Mouse (Mus musculus): ENCODE results near the gene Rhox1. TPM values are rescaled to one million over a fixed set of nuclear protein-coding genes. Genes with fewer than 3 reads are reported as not detected.
"Not testable (repeated sequence)": the region's sequence is repeated elsewhere in the genome, so short reads cannot be mapped to it uniquely, and the experiment has no call there.

Rhox1 gene
- polyA plus RNA-seq, 1 experiment = not detected

DNA sequence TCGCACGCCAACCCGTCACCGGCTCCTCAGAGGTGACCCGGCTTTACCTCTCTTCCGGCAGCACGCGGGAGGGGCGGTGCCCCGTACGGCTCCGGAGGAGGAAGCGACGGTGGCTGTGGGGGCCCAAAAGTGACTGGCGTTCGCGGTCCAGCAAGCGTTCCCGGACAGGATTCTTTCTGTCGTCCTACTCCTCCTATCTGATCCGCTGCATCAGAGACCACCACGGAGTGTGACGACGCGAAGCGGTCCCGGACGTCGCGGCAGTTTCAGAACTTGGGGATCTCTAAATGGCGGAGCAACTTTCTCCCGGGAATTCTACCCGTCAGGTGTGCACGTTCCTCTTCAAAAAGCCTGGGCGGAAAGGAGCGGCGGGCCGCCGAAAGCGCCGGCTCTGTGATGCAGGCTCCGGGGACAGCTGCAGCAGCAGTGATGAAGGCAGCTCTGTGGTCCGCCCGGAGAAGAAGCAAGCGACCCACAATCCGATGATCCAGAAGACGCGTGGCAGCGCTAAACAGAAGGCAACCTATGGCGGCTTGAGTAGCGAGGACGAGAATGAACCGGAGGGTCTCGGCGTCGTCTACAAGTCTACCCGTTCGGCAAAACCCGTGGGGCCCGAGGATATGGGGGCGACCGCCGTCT, 30.8 kb downstream of the Rhox1 start, which contains the start of the genes Ndufa1 and Rnf113a1:
Gene Ndufa1 (minus strand): TSS at position 59 of the 639 bp plus-strand sequence.
Gene Rnf113a1 (plus strand): TSS at position 141 of the 639 bp plus-strand sequence.
- Histone ChIP-seq H3K4me3 (ENCODE audit: extremely low read depth, insufficient read depth, insufficient read length) (peak within 1 kb of the TSS; percentile 96), H3K4me1 (ENCODE audit: control insufficient read depth, insufficient read depth, insufficient read length) (no peaks in the 10 kb centered on the region), H3K27me3 (ENCODE audit: control insufficient read depth, insufficient read depth, low read length) (no peaks in the 10 kb centered on the region), H3K27ac (ENCODE audit: insufficient read depth, low read length) (peak within 1 kb of the TSS; percentile 58; the same call in 1 of the 2 replicates), H3K36me3 (ENCODE audit: control insufficient read depth, insufficient read depth, low read length) (no peaks in the 10 kb centered on the region)
- 29% methylated on average over 63 of the region's 63 CpGs for WGBS
- DNase-seq (ENCODE audit: low read depth in 1 of 2, low spot score in 2 of 2) = peak; percentile 49 to 83
- TF ChIP-seq CTCF (IDR thresholded peaks at IDR 0.05; ENCODE audit: extremely low read depth, insufficient read depth, insufficient read length, insufficient replicate concordance) = no peak
- peak; percentile 7; the same call in 1 of the 2 replicates for TF ChIP-seq POLR2A (IDR thresholded peaks at IDR 0.05; ENCODE audit: low read depth, low read length)

DNA sequence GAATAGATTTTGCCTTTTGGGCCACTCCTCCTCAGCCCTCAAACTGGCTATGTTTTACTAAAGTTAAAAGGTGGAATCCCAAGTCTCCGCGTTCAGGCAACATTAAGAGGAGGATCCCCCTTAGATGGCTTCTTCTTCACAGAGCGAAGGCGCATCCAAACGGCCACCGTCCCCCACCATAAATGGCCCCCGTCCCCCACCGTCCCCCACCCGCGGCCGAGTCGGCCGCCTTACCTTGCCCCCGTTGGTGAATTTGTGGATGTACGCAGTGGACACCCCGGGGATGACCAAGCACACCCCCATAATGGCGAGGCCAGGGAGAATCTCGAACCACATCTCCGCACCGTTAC, 31.3 kb downstream of the Rhox1 start:
- DNase-seq (ENCODE audit: low read depth in 1 of 2, low spot score in 2 of 2) = no peak
- Histone ChIP-seq H3K36me3 (ENCODE audit: control insufficient read depth, insufficient read depth, low read length) (no peaks in the 10 kb centered on the region), H3K27me3 (ENCODE audit: control insufficient read depth, insufficient read depth, low read length) (no peaks in the 10 kb centered on the region), H3K4me3 (ENCODE audit: extremely low read depth, insufficient read depth, insufficient read length) (peak overlapping the region; percentile 96), H3K27ac (ENCODE audit: insufficient read depth, low read length) (peak overlapping the region; percentile 51; the same call in 1 of the 2 replicates), H3K4me1 (ENCODE audit: control insufficient read depth, insufficient read depth, insufficient read length) (no peaks in the 10 kb centered on the region)
- 35% methylated on average over 20 of the region's 20 CpGs for WGBS
- no peak for TF ChIP-seq POLR2A (IDR thresholded peaks at IDR 0.05; ENCODE audit: low read depth, low read length)
- TF ChIP-seq CTCF (IDR thresholded peaks at IDR 0.05; ENCODE audit: extremely low read depth, insufficient read depth, insufficient read length, insufficient replicate concordance) = no peak

DNA sequence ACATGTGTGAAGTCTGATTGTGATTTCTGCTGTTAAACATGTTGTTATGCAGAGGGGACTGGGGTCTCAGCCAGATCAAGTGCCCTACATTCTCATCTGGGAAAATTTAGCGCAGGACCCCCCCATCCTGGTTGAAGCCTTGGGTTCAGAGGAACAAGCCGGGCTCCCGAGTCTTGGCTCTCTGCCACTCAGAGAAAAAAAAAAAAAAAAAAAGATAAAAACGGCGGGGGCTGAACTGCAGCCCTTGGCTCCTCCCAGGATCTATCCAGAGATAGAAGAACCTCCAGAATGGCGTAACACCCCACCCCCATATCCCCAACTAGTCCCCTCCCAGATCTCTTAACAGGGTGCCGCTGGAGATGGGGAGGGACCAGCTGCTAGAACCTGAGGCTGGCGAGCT, 37.7 kb downstream of the Rhox1 start:
- H3K27me3 ChIP-seq (ENCODE audit: control insufficient read depth, insufficient read depth, low read length); H3K4me1 ChIP-seq (ENCODE audit: control insufficient read depth, insufficient read depth, insufficient read length); H3K4me3 ChIP-seq (ENCODE audit: extremely low read depth, insufficient read depth, insufficient read length); DNase-seq (ENCODE audit: low read depth in 1 of 2, low spot score in 2 of 2); H3K36me3 ChIP-seq (ENCODE audit: control insufficient read depth, insufficient read depth, low read length); H3K27ac ChIP-seq (ENCODE audit: insufficient read depth, low read length): not testable (repeated sequence)
- 77% methylated on average over 8 of the region's 8 CpGs for WGBS

DNA sequence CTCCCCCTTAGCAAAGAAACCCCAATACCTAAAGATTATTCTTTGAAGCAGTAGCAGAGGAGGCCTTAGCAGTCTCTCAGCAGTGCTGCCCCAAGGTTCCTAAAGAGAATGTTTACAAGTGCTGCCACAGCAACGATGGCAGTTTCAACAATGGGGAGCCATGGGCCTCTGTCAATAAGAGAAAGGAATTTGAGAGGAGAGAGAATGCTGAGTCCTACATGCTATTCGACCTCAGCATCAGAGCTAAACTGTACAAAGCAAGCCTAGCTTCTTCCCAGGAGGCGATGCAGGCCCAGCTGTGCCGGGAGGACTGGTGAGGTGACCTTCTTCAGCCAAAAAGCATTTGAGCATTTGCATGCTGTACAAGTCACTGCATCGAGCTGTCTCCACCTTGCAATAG, 53.3 kb downstream of the Rhox1 start, which contains the start of gene Akap14:
Gene Akap14 (minus strand): TSS at position 101 of the 400 bp plus-strand sequence.
- Histone ChIP-seq H3K4me1 (ENCODE audit: control insufficient read depth, insufficient read depth, insufficient read length) (no peaks in the 10 kb centered on the region), H3K4me3 (ENCODE audit: extremely low read depth, insufficient read depth, insufficient read length) (no peak within 1 kb of the TSS), H3K27me3 (ENCODE audit: control insufficient read depth, insufficient read depth, low read length) (no peaks in the 10 kb centered on the region), H3K36me3 (ENCODE audit: control insufficient read depth, insufficient read depth, low read length) (no peaks in the 10 kb centered on the region), H3K27ac (ENCODE audit: insufficient read depth, low read length) (no peak within 1 kb of the TSS)
- WGBS = 74% methylated on average over 5 of the region's 5 CpGs
- DNase-seq (ENCODE audit: low read depth in 1 of 2, low spot score in 2 of 2) = no peak
- TF ChIP-seq POLR2A (IDR thresholded peaks at IDR 0.05; ENCODE audit: low read depth, low read length) = no peak
- no peak for TF ChIP-seq CTCF (IDR thresholded peaks at IDR 0.05; ENCODE audit: extremely low read depth, insufficient read depth, insufficient read length, insufficient replicate concordance)

DNA sequence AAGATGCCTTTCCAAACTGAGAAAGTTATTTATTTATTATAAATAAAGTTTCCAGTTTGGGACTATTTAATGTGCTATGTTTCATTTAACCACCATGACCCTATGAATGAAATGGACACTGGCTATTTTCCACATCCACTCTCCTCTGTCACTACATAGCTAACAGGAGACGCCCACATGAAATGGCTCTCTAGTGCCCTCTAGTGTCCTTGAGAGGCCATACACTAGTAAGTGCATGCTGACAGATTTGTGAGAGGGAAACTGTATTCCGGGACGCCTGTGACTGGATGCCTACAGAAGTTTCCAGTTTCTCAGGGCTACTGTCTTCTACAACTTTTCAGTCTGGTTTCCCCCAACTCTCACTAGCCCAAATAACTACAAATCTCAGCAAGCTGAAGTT, 55.0 kb downstream of the Rhox1 start:
- TF ChIP-seq POLR2A (IDR thresholded peaks at IDR 0.05; ENCODE audit: low read depth, low read length) = no peak
- peak; percentile 13; the same call in 1 of the 2 replicates for TF ChIP-seq CTCF (IDR thresholded peaks at IDR 0.05; ENCODE audit: extremely low read depth, insufficient read depth, insufficient read length, insufficient replicate concordance)
- Histone ChIP-seq H3K36me3 (ENCODE audit: control insufficient read depth, insufficient read depth, low read length) (no peaks in the 10 kb centered on the region), H3K27ac (ENCODE audit: insufficient read depth, low read length) (no peak overlapping the region), H3K27me3 (ENCODE audit: control insufficient read depth, insufficient read depth, low read length) (no peaks in the 10 kb centered on the region), H3K4me1 (ENCODE audit: control insufficient read depth, insufficient read depth, insufficient read length) (no peaks in the 10 kb centered on the region), H3K4me3 (ENCODE audit: extremely low read depth, insufficient read depth, insufficient read length) (no peak overlapping the region)
- WGBS = 25% methylated on average over 3 of the region's 3 CpGs
- peak in 1 of 2 experiments; percentile 13 for DNase-seq (ENCODE audit: low read depth in 1 of 2, low spot score in 2 of 2)

Other genes starting within 250 kb of the Rhox1 start
- 45.0 and 55.5 TPM in 2 replicates for gene Sept6, start 230.5 kb downstream of the Rhox1 start, polyA plus RNA-seq (2012; rRNA removed)
- 0.05 and 0.08 TPM in 2 replicates for gene Sowahd, start 173.4 kb downstream of the Rhox1 start, polyA plus RNA-seq (2012; rRNA removed)
- 47.1 and 62.8 TPM in 2 replicates for gene Rpl39, start 136.9 kb downstream of the Rhox1 start, polyA plus RNA-seq (2012; rRNA removed)
- gene Upf3b, start 111.9 kb downstream of the Rhox1 start, polyA plus RNA-seq (2012; rRNA removed) = 2.7 TPM in 2 replicates
- 1.3 and 1.8 TPM in 2 replicates for gene Nkap, start 95.5 kb downstream of the Rhox1 start, polyA plus RNA-seq (2012; rRNA removed)
- not detected in 2 replicates for gene Akap14, start 53.4 kb downstream of the Rhox1 start, polyA plus RNA-seq (2012; rRNA removed)
- 62.4 and 91.4 TPM in 2 replicates for gene Ndufa1, start 31.1 kb downstream of the Rhox1 start, polyA plus RNA-seq (2012; rRNA removed)
- 1.6 and 1.8 TPM in 2 replicates for gene Rnf113a1, start 31.0 kb downstream of the Rhox1 start, polyA plus RNA-seq (2012; rRNA removed)
- gene Gm9, start 11.2 kb downstream of the Rhox1 start, polyA plus RNA-seq (2012; rRNA removed) = not detected in 2 replicates
- not detected in 2 replicates for gene Rhox2a, start 22.7 kb upstream of the Rhox1 start, polyA plus RNA-seq (2012; rRNA removed)
- not detected in 2 replicates for gene Rhox3a, start 27.7 kb upstream of the Rhox1 start, polyA plus RNA-seq (2012; rRNA removed)
- not detected in 2 replicates for gene Rhox4a, start 43.1 kb upstream of the Rhox1 start, polyA plus RNA-seq (2012; rRNA removed)
- not detected in 2 replicates for gene Rhox3a2, start 157.8 kb upstream of the Rhox1 start, polyA plus RNA-seq (2012; rRNA removed)
- gene Rhox4a2, start 168.6 kb upstream of the Rhox1 start, polyA plus RNA-seq (2012; rRNA removed) = not detected in 2 replicates
- not detected in 2 replicates for gene Rhox2b, start 189.8 kb upstream of the Rhox1 start, polyA plus RNA-seq (2012; rRNA removed)
- gene Rhox4b, start 210.2 kb upstream of the Rhox1 start, polyA plus RNA-seq (2012; rRNA removed) = not detected in 2 replicates
- not detected in 2 replicates for gene Rhox2c, start 231.4 kb upstream of the Rhox1 start, polyA plus RNA-seq (2012; rRNA removed)
- gene Rhox3c, start 236.3 kb upstream of the Rhox1 start, polyA plus RNA-seq (2012; rRNA removed) = not detected in 2 replicates

Measured in spleen, adult 2 months (tissue).